Mouse (Mus musculus) adrenal gland, adult (tissue): ENCODE results near the gene Kcnma1.
A peak's percentile ranks its signal among the peaks of the same experiment; 100 is the strongest.

Experiments used
- DNase-seq, 2 experiments: peaks; one replicate each; pipeline ENCODE4 v3.0.0; 2022 to 2023; ENCODE audit warnings: low spot score in 1 of 2; ENCODE audit not compliant: inconsistent age in 2 of 2

The Kcnma1 gene

DNA sequence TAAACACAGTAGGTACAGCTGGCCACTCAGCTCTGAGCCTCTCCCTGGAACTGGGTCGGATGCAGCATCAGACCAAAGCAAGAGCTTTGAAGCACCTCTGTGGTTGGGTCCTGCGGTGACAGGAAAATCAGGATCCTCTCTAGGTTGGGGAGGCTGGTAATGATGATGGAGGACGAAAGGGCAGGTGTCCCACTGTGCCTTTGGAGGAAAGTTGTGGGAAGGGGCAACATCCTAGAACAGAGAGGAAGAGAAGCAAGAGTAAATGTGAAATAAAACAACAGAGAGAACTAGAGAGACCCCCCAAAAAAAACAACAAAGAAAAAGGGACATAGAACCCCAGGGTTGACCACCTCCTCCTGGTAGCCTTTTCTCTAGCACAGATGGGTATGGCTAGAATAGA, at the start of gene Kcnma1:
Gene Kcnma1, minus strand, starts transcription at position 101 of the 400 bp plus-strand sequence.
- DNase-seq, result no peak

DNA sequence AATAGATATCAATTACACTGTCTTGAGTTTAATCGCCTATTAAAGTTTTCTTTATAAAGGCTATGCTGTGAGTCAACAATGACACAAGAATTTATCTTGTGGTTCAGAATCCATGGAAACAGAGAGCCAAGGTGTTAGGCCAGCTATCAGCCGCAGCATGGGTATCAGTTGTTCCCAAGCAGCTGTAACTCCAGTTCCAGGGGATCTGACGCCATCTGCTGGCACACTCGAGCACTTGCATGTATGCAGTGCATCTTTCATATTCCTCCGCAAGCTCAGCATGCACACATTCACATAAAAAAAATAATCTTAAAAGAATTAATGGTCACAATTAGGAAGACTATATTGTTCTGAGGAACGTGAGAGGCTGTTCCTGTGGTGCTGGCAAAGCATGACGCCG, 45.5 kb upstream of the Kcnma1 start:
- peak; percentile 52 to 83 for DNase-seq

DNA sequence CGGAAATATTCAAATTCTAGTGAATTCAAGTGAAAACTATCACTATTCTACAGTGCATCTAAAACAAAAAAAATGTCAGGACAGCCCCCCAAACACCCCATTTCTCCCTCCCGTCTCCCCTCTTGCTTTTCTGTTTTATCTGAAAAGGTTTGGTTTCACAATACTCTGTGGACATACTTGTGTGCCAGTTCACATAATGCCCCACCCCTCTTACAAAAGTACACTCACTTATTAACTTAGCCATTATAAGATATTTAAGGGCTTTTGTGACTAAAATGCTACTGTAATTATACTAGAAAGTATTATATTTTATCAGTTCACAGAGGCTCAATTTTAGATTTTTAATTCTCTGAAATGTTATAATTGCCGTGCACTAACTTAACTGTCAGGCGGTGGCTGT, 45.0 kb upstream of the Kcnma1 start:
- DNase-seq, result no peak

DNA sequence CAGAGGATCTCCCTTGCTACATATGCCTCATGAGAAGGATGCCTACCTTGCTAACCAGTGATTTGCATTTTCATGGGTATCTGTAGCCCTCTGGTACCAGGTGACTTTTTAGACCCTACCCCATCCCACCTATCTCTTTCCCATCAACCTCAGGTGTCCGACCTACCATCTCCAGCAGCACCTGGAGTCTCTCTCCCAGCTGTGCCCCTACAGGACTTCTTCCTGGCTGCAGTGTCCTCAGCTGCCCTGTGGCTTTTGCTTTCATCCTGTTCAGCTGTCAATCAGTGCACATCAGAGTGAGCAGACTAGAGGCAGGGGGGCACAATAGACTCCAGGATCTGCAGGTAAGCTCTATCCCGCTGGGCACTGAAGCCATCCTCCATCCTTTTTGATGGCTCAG, 37.5 kb upstream of the Kcnma1 start:
- no peak for DNase-seq

DNA sequence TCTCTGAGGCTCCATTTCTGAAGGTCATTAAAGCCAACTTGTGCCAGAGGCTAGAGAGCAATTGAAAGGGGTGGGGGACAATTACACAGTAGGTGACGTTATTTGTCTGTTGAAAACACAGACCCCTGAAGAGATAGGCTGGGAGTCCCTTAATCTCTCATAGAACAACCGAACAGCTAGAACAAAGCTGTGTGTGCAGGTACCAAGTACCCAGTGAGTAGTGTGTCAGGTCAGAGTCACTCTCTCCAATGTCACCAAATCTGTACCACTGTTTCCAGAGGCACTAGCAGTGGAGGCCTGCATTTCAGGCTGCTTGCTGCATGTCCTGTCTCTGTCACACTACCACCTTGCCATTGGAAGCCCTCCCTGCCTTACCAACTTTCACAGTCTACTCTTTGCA, 22.3 kb upstream of the Kcnma1 start:
- DNase-seq, result no peak

DNA sequence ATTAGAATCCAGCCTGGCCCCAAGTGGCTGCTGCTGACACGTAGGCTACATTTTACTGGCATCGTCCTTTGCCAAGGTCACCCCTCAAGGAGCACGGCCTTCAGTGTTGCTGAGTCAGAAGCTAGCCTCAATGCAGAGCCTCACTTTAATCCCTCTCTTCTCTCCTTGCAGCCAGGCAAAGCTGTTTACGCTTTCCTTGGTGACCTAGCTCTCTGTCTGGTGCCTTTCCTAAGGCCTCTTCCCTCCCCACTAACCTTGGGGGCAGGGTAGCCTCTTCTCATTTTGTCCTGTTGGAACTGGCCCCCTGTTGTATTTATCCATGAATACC, 21.9 kb upstream of the Kcnma1 start:
- peak; percentile 84 to 91 for DNase-seq

DNA sequence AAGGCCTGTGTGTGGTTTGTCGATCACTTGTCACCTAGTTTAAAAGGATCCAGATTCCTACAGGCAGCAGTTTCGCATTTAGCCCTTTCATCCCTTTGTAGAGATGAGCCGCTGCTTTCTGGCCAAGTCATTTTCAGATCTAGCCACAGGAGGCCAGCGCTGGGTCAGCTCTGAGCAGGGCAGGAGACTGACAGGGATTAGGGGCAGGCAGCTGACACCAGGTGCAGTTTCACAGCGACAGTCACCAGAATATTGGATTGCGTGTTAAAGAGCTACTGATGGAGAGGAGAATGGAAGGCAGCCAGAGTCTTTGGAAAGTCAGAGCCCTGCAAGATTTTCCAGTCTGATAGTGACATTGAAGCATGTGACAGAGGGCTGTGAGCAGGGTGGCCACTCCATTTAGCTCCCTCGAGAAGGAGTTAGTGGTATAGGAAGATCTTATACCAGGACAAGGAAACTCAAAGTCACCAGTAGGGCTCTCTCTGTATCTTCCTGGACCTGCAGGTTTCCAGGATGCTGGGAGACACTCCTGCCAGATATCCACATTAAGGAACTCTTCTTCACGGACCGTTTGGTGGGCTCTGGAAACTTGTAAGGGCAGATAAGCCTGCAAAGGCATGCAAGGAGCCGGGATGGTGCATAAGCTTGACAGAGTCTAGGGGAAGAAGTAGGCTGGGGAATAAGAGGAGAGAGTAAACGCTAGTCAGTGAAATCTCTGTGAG, 21.4 kb upstream of the Kcnma1 start:
- peak; percentile 45 to 76 for DNase-seq

DNA sequence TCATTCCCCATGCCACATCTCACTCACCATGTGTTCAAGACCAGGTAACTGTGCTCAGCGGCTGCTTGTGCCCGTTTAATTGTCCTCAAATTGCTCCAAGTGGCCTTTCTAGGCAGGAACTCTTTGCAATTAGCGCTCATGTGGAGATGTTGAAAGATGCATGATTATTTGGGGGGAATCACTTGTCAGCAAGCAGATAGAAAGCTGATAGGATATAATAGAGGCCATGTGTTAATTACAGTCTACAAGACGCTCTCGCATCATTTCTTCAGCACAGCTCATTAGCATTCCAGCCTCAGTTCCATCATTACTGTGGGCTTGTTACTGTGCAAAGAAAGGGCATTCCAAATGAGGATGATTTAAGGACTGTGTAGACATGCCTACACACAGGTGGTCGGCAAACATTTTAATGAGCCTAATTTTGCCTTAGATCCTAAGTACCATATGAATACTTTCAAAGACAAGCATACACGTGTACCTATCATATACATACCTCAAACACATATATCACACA, 18.6 kb upstream of the Kcnma1 start:
- DNase-seq, result no peak

DNA sequence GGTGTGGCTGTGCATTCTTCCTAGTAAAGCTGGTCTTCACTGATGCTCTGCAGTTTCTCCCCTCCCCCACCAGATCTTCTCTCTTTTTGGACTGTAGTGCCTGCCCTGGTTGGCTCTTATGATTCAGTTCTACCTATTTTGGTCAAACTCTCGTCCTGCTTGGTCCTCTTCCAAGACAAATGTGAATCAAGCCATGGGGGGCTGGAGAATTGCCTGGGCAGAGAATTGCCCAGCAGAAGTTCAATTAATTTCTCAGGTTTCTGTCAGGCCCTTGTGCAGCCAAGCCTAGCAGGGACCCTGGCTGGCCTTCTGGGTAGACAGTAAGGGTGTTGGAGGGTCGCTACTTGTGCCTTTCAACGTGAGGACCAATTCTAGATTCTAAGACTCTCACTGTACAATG, 17.9 kb upstream of the Kcnma1 start:
- no peak for DNase-seq

DNA sequence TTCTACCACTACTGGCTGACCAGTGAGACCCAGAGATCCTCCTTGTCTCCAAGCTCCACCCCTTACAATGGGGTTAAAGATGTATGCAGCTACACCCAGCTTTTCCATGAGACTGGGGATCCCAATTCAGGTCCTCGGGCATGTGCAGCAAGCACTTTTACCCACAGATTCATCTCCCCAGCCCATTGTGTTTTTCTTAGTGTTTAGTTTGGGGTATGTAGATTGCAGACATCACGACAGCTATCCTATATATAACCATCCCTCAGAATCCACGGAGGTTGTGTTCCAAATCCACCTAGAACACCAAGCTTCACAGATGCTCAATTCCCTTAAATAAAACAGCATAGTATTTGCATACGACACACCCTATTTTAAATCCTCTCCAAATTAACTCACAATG, 6.4 kb upstream of the Kcnma1 start:
- no peak for DNase-seq

DNA sequence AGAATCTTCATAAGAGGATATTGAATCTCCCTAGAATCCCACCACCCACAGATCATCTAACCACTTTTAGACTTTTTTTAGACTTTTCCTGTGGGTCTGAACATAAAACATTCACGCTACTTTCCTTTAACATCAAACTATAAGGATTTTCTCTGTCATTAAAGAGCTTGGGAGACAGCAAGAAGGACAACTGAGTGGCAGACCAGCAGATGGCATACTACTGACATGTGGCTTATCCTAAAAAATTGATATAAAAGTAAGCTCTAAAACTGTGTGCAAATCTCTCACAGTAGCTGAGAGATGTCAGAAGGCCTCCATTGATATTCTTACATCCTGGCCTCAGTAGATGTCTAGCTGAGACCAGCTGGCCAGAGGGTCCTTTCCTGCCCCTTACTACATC, 4.3 kb downstream of the Kcnma1 start:
- no peak for DNase-seq

DNA sequence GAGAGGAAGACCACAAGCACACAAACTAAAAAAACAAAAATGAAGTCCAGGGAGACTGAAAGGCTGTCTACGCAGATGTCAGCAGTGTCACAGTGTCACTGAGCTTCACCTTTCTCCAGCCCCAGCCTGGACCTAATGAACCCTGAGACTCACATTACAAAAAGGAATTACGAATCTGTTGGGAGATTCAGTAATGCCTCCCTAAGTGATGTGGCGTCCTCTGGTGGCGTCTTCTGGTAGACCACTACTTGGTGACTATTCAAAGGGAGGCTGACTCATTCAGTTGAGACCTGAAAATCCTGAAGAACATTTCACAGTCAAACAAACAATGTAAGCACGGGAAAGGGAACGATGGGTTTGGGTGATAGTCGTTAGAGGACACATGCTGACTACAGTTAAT, 6.0 kb downstream of the Kcnma1 start:
- DNase-seq, result peak; percentile 88 to 96

DNA sequence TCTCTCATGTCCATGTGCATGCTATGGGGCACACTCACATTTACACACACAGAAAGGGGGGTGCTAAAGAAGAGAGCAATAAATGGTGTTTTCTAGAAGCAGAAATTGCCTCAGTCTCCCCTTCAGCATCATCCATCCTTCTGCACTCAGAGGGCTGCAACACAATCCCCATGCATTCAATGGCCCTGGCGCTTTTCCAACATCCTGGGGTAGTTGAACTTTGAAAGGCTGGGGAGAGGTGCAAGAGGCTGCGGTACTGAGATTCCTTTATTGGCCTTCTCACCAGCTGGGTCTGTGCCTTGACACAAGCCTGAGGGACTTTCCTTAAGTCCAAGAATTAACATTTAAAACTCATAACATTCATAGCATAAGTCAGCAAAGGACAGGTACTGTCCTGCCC, 8.0 kb downstream of the Kcnma1 start:
- DNase-seq, result no peak

DNA sequence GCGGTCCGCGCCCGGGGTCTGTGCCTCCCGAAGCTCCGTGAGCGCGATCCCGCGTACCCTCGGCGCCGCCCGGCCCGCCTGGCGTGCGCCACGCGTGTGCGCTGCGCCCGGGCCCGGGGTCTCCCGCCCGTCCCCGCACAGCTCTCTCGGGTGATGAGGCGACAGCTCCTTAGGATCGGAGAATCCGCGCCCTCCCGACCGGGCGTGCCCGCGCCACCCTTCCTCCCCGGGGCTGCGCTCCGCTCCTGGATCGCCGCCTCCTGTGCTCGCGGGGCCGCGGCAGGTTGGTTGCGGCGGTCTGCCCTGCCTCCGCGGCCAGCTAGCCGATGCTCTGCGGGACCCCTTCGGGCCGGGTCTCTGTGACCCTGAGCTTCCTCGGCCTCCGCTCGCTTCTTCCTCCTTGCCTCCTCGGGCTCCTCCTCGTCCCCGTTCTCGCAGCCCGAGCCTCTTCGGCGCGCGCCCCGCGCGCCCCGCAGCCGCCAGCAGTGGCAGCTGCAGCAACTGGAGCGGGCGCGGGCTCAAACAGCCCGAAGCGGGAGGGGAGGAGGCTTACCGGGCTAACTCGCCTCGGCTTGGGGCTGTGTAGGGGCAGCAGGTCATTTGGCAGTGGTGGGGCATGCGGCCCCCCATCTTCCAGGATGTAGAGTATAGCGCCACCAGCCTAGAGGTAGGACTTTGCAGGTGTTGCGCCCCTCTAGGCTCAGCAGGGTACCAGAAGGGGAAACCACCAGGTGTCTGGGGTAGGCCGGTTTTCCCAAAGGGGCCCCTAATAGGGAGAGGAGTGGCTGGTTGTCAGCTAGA, 9.6 kb downstream of the Kcnma1 start:
- DNase-seq, result peak; percentile 76 to 89

DNA sequence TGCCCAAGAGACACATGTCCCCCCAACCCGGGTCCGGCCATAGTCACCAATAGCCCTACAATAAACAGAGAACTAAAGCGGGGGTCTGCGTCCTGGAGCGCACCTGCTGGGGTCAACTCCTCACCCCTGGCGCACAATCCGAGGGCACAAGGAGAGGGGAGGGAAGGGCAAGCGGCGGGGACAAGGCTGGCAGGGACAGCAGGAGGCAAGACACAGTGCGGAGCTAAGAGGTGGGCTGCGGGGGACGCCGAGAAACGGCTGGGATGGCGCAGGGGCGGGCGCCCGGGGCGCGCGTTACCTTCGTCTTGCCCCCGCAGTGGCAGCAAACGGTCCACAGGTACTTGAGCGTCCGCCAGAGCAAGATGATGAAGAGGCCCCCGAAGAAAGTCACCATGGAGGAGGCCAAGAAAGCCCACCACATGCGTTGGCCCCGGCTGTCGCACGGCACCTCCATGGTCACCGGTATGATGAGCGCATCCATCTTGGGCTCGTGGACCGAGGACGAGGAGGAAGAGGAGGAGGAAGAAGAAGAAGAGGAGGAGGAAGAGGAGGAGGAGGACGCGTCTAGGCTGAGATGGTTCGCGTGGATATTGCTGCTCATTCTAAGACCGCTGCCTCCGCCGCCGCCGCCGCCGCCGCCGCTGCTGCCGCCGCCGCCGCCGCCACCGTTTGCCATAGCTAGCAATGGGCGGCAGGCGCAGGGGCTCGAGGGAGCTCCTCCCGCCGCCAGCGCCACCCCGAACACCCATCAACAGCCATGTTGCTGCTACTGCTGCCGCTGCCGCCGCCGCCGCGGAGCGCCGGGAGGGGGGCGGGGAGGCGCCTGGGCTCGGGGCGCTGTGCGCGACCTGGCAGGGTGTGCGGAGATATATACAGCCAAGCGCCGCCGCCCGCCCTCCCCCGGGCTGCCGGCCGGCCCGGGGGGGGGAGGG, 10.6 kb downstream of the Kcnma1 start:
- peak; percentile 78 to 88 for DNase-seq

DNA sequence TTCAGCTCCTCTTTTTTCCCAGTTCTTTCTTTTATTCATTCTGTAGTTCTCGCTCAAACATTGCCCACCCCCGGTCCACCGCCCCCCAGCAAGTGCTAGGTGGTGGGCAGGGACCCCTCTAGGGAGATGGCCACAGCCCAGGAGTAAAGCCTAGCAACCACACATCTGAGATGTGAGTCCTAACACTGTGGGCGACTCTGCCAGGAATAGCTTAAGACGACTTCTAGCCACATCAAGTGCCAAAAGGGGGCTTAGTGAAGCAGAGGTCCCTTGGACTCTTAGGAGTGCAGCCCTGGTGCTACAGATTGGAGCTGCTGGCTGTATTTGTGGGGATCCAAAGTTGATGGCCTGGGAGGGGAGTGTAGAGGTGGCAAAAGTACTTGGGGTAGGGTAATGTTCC, 11.6 kb downstream of the Kcnma1 start:
- DNase-seq, result peak in 1 of 2 experiments; percentile 74

DNA sequence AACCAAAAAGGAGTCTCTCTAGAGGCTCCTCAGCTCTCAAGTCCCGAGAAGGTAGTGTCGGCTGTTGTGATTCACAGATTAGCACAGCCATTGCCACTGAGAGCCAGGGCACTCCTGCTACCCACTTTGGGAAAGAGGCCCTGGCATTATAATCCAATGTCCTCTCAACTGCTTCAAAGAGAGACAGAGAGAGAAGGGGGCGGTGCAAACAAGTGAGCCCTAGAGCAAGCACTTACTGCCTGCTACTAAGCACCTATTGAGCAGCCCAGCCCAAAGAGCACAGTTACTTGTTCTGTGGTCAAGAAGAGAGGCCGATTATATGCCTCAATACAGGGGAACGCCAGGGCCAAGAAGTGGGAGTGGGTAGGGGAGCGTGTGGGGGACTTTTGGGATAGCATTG, 16.4 kb downstream of the Kcnma1 start:
- DNase-seq, result no peak

DNA sequence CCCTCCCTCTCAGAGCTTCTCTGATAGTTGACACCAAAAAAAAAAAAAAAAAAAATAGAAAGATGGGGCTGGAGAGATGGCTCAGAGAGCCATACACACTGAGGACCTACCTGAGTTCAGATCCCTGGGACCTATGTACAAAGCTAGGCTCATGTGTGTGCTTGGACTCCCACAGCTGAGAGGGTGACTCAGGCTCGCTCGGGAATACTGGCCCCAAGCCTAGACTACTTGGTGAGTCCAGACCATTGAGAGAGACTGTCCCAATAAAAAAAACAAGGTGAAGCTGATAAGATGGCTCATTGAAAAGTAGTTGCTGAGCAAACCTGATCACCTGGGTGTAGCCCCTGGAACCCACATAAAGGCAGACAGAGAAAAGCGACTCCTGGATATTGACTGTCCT, 18.5 kb downstream of the Kcnma1 start:
- peak; percentile 55 to 70 for DNase-seq

DNA sequence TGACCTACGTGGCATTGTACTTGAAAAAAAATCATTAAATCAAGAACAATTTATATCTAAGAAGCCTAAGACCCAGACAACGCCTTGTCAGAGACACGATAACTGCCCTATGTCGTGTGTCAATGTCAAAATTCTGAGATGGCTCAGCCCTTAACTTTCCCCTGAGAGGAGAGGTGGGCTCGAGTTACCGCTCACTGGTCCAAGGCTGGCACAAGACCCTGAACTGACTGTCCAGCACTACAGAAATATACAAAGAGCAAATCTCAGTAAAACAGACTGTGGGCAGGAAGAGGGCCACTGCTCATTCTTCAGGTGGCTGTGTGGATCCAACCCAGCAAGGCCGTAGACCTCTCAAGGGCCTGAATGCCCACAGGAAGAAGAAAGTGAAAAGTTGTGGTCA, 23.4 kb downstream of the Kcnma1 start:
- DNase-seq, result no peak

DNA sequence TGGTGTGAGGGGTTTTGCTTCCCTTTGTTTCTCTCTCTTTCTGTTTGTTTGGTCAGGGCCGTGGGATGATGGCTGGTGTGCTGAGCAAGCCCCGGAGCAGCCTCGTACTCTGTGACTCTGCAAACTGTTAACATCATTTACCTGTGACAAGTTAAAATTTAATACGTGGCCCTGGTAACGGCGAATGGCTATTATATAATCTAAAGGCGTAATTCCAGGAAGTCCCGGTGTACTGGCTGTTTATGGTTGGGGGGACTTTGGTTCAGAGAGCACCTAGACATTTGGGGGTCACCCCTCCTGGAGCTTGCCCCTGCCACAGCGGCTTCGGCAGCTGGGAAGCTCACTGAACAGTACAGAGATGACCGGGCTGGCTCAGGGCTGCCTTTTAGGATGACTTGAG, 24.6 kb downstream of the Kcnma1 start:
- DNase-seq, result no peak

DNA sequence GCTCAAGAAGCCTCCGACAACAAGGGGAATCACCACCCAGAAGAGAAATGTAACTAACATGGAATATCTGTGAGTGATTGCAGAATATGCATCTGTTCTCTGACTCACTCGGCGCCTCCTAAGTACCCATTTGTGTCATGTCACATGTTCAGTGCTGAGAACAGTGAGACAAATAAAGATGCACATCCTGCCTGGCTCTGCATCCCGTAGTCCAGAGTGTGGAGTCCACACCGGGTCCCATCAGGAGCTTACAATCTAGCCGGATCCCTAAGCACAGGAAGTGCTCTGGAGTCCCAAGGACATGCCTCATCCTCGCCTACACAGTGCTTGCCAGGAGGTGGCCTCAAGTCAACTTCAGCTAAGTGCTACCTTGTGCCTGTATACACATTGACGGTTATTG, 32.1 kb downstream of the Kcnma1 start:
- DNase-seq, result peak in 1 of 2 experiments; percentile 67
